Mouse (Mus musculus) stomach, embryonic 16.5 days (tissue): ENCODE results near the gene 2510039O18Rik. TPM values are rescaled to one million over a fixed set of nuclear protein-coding genes. Genes with fewer than 3 reads are reported as not detected.

Experiments
- ATAC-seq: fragments of 200-750 bp; cut with Nextera tagmentation; 2 replicates; pipeline ENCODE4 v1.8.0; 2017; ENCODE audit warnings: moderate number of reproducible peaks, moderate TSS enrichment; ENCODE audit not compliant: insufficient read depth, low FRiP score
- H3K27ac ChIP-seq: fragments of 300-500 bp; sonication (generic); 2 replicates; pipeline ENCODE4 v1.5.1; 2014; ENCODE audit warnings: low read length
- H3K27me3 ChIP-seq: fragments of 300-500 bp; sonication (generic); 2 replicates; pipeline ENCODE4 v1.6.1; 2014; ENCODE audit warnings: low read length, control low read depth, mixed read lengths; ENCODE audit not compliant: control insufficient read depth, insufficient read depth
- H3K36me3 ChIP-seq: fragments of 300-500 bp; sonication (generic); 2 replicates; pipeline ENCODE4 v1.6.1; 2014; ENCODE audit warnings: low read length; ENCODE audit not compliant: control insufficient read depth, insufficient read depth
- H3K4me1 ChIP-seq: fragments of 300-500 bp; sonication (generic); 2 replicates; pipeline ENCODE4 v1.6.1; 2014; ENCODE audit warnings: low read length, control low read depth, mixed read lengths; ENCODE audit not compliant: control insufficient read depth, insufficient read depth
- H3K4me2 ChIP-seq: fragments of 300-500 bp; sonication (generic); 2 replicates; pipeline ENCODE4 v1.6.1; 2014; ENCODE audit warnings: low read depth, low read length, mixed read lengths
- H3K4me3 ChIP-seq: fragments of 300-500 bp; sonication (generic); replicated peaks from 2 replicates; pipeline ENCODE4 v1.5.1; 2014; ENCODE audit warnings: mild to moderate bottlenecking, low read length
- H3K9ac ChIP-seq: fragments of 300-500 bp; sonication (generic); 2 replicates; pipeline ENCODE4 v1.6.1; 2014; ENCODE audit warnings: low read length
- H3K9me3 ChIP-seq: fragments of 300-500 bp; sonication (generic); replicated peaks from 2 replicates; pipeline ENCODE4 v1.6.1; 2016; ENCODE audit warnings: low read length, control low read depth; ENCODE audit not compliant: control insufficient read depth
- WGBS: fragments of 180-500 bp; shearing (Covaris S2); extraction: QIAGEN DNeasy Blood & Tissue Kit; methylation state at CpG from one replicate; pipeline ENCODE4 v1.1.7; 2014; 5-methylcytosine and 5-hydroxymethylcytosine counted together
- polyA plus RNA-seq: library from polyadenylated mRNA; unstranded; fragments of >200 nt; fragmentation: Nextera tagmentation; extraction: Ambion mirVana; gene quantifications from 2 replicates; pipeline ENCODE4 v1.2.1, GENCODE M21; 2015

2510039O18Rik gene
- polyA plus RNA-seq, 1 experiment from 2014 or later, result 7.5 TPM

DNA sequence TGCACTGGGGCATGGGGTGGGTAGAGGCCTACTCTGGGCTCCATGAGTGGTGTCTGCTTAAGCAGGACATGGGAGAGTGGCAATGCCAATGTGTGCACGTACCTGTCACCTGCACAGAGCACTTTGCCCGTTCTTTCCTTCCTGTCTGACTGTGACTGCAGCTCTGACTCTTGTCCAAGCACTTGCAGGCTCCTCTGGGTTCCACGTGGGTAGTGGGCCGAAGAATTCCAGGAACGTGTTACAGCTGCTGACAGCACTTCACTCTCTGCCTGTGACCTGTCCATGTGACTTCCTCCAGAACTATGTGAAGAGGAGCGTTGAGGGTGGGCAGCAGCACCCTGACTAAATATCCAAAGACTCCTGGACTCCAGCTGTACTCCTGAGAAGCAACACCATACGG is 25.0 kb downstream of the 2510039O18Rik start:
- H3K9ac ChIP-seq, result no peak overlapping the region
- H3K36me3 ChIP-seq, result no peaks in the 10 kb centered on the region

DNA sequence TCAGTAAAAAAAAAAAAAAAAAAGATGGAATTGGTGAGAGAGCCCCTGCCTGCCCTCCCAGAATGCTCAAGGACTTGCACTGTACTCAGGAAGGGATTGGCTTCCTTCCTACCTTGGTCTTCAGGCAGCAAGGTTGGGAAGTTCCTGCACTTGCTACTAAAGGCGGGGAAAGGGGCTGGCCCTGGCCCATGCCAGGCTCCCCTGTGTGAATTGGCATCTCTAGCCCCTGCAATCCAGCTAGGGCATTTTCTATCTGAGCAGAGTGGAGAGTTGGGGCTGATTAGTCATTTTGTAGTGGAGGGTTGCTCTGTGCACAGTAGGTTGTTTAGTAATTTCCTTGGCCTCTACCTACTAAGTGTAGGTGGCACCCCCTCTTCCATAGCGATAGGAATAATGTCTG is 28.1 kb downstream of the 2510039O18Rik start:
- H3K4me2 ChIP-seq, result no peak overlapping the region
- H3K36me3 ChIP-seq, result no peaks in the 10 kb centered on the region
- H3K27me3 ChIP-seq, result no peaks in the 10 kb centered on the region
- ATAC-seq, result no peak
- no peak overlapping the region for H3K4me3 ChIP-seq
- 85% methylated on average over 2 of the region's 2 CpGs for WGBS
- H3K9me3 ChIP-seq, result no peaks in the 10 kb centered on the region
- H3K4me1 ChIP-seq, result no peaks in the 10 kb centered on the region
- no peak overlapping the region for H3K9ac ChIP-seq
- H3K27ac ChIP-seq, result no peak overlapping the region

More for the DNA sequence above, 25.0 kb downstream of the 2510039O18Rik start:
- no peak overlapping the region for H3K4me2 ChIP-seq
- no peaks in the 10 kb centered on the region for H3K9me3 ChIP-seq
- no peak for ATAC-seq
- H3K27me3 ChIP-seq, result no peaks in the 10 kb centered on the region
- H3K4me1 ChIP-seq, result no peaks in the 10 kb centered on the region
- no peak overlapping the region for H3K4me3 ChIP-seq
- no peak overlapping the region for H3K27ac ChIP-seq
- WGBS, result 68% methylated on average over 7 of the region's 7 CpGs

DNA sequence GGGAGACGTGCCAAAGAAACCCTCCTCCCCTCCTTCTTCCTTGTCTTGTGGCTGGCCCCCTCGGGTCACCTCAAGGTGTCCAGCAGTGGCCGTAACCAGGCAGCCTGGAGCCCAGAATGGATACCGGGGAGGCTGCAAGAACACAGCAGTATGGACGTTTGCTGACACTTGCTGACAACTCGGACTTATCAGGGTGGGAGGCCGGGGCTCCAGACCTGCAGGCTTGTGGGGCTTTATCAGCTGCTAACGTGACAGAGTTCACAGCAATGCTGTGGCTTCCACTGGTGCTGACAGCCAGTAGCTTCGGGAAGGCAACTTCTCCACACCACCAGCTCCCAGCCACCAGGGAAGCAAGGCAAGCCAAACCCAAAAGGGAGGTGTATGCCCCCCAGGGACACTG is 28.6 kb downstream of the 2510039O18Rik start:
- Histone ChIP-seq H3K4me2 (no peak overlapping the region), H3K9ac (no peak overlapping the region), H3K27me3 (no peaks in the 10 kb centered on the region), H3K27ac (no peak overlapping the region), H3K9me3 (no peaks in the 10 kb centered on the region), H3K36me3 (no peaks in the 10 kb centered on the region), H3K4me3 (no peak overlapping the region), H3K4me1 (no peaks in the 10 kb centered on the region)
- no peak for ATAC-seq
- WGBS, result 35% methylated on average over 9 of the region's 9 CpGs

DNA sequence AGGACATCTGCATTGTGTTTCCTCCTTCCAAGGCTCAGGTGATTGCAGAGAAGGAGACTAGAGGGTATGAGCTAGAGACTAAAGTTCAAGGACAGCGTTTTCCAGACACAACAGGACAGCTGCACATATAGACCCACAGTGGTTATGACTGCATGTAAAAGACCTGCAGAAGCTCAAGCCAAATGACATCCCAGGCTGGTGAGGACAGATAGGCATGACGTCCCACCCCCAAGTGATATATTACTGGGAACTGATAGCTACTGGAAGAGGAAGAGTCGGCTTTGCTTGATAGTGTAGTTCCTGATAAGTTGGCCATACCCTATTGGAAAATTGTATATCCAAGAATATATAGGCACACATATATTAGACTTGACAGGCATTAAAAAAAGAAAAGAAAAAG is 35.5 kb downstream of the 2510039O18Rik start:
- no peak overlapping the region for H3K27ac ChIP-seq
- H3K36me3 ChIP-seq, result no peaks in the 10 kb centered on the region
- H3K9me3 ChIP-seq, result no peaks in the 10 kb centered on the region
- H3K27me3 ChIP-seq, result no peaks in the 10 kb centered on the region
- H3K4me2 ChIP-seq, result no peak overlapping the region
- 65% methylated on average over 3 of the region's 3 CpGs for WGBS
- H3K9ac ChIP-seq, result no peak overlapping the region
- no peaks in the 10 kb centered on the region for H3K4me1 ChIP-seq
- no peak overlapping the region for H3K4me3 ChIP-seq
- ATAC-seq, result no peak

DNA sequence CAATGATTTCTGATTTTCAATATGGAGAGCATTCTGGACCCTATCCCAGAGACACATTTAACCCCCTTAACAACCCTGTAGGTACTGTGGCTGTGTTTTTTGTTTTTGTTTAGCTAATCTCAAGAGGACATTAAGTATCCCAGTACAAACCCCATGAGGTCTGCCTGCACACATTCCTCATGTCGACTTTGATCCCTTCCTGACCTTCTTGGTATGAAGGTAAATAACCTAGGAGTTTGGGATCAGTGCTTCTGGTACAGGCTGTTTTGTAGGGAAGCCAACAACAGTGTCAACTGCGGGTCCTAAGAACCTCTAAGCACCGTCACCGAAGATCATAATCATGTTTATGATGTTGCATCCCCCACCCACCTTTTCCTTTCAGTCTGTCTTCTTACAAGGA is 37.0 kb downstream of the 2510039O18Rik start:
- Histone ChIP-seq H3K4me3 (no peak overlapping the region), H3K36me3 (no peaks in the 10 kb centered on the region), H3K9ac (no peak overlapping the region), H3K4me2 (no peak overlapping the region), H3K27me3 (no peaks in the 10 kb centered on the region), H3K9me3 (no peaks in the 10 kb centered on the region), H3K27ac (no peak overlapping the region), H3K4me1 (no peaks in the 10 kb centered on the region)
- ATAC-seq, result no peak
- 77% methylated on average over 4 of the region's 4 CpGs for WGBS

DNA sequence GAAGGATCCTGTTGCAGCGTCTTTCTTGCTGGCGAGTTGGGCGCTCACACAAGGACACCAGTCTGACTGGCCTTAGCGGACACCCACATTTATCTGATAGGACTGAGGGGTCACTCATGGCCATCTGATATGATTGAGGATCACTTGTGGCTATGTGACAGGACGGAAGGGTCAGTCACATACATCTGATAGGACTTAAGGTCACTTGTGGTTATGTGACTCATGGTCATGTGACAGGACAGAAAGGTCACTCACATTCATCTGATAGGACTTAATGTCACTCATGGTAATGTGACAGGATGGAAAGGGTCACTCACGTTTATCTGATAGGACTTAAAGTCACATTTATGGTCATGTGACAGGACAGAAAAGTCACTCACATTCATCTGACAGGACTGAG is 37.7 kb downstream of the 2510039O18Rik start:
- Histone ChIP-seq H3K9ac (no peak overlapping the region), H3K36me3 (no peaks in the 10 kb centered on the region), H3K27ac (no peak overlapping the region), H3K4me2 (no peak overlapping the region), H3K4me1 (no peaks in the 10 kb centered on the region), H3K27me3 (no peaks in the 10 kb centered on the region), H3K9me3 (no peaks in the 10 kb centered on the region), H3K4me3 (no peak overlapping the region)
- no peak for ATAC-seq
- 90% methylated on average over 6 of the region's 6 CpGs for WGBS

DNA sequence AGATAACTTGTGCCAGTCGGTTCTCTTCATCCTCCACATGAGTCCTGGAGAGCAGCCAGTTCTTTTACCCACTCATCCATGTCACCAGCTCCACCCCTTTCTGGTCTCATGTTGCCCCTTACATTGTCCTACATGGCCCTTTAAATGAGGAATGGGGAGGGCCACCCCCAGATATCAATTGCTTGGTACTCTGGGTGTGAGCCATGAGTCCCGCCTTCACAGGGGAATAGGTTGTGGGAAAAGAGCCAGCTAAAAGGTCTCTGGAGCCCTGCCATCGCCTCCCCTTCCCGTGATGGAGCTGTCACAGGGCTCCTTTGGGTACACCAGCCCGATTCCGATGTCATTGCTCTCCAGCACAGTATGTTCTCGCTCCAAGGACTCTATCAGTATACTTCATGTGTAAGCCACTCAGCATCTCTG is 38.8 kb downstream of the 2510039O18Rik start:
- 78% methylated on average over 7 of the region's 7 CpGs for WGBS
- no peak for ATAC-seq
- H3K9me3 ChIP-seq, result no peaks in the 10 kb centered on the region

DNA sequence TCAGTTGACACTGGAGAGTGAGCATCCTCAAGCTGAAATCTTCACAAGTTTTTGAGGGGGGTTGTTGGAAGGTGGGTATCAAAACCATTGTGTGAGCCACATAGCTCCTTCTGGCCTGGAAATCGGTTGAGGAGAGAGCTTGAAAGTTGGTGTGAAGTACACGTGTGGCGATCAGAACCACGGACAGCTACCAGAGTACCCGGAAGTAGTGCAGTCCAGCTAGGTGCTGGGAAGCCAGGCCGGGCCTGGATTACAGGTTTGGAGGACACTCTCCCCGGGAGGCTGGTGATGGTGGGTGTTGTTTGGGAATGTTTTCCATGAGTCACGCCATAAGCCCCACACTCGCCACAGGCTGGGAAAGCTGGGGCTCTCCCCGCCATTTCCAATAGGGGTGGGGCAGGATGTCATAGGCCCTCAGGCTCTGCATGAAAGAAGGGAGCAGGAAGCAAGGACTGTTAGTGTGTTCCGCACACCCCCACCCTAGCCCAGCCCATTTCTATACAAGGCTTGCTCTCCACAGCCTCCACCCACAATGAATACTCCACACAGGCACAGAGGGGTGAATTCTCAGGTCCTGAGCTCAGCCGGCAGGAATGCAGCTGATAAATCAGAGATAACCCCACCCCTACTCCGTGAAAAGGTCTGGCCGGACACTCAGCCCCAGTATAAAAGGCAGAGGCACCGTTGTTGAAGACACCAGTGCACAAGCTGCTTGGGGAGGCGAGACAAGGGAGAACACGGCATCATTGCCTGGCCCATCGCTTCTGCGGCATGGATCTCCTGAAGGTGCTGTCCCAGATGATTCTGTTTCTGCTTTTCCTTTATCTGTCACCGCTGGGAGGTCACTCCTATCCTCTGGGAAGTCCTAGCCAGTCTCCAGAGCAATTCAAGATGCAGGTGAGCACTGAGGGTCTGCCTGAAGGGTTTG is 44.8 kb downstream of the 2510039O18Rik start, which contains the start of gene Nppb:
Gene Nppb (plus strand): TSS at position 584 of the 928 bp plus-strand sequence.
- no peaks in the 10 kb centered on the region for H3K9me3 ChIP-seq
- H3K27me3 ChIP-seq, result no peaks in the 10 kb centered on the region
- H3K36me3 ChIP-seq, result no peaks in the 10 kb centered on the region
- H3K9ac ChIP-seq, result no peak within 1 kb of the TSS
- WGBS, result 26% methylated on average over 20 of the region's 20 CpGs
- H3K4me3 ChIP-seq, result no peak within 1 kb of the TSS
- 0 out of 2 replicates have a peak within 1 kb of the TSS, but pooled peaks have one; percentile 21 for H3K4me2 ChIP-seq
- 0 out of 2 replicates have a peak, but pooled peaks cover 3% of the 10 kb centered on the region for H3K4me1 ChIP-seq
- ATAC-seq, result peak; percentile 29; the same call in 1 of the 2 replicates
- no peak within 1 kb of the TSS for H3K27ac ChIP-seq

More for the DNA sequence above, 38.8 kb downstream of the 2510039O18Rik start:
- Histone ChIP-seq H3K4me2 (no peak overlapping the region), H3K27ac (no peak overlapping the region), H3K27me3 (no peaks in the 10 kb centered on the region), H3K36me3 (no peaks in the 10 kb centered on the region), H3K4me3 (no peak overlapping the region), H3K4me1 (no peaks in the 10 kb centered on the region), H3K9ac (no peak overlapping the region)

DNA sequence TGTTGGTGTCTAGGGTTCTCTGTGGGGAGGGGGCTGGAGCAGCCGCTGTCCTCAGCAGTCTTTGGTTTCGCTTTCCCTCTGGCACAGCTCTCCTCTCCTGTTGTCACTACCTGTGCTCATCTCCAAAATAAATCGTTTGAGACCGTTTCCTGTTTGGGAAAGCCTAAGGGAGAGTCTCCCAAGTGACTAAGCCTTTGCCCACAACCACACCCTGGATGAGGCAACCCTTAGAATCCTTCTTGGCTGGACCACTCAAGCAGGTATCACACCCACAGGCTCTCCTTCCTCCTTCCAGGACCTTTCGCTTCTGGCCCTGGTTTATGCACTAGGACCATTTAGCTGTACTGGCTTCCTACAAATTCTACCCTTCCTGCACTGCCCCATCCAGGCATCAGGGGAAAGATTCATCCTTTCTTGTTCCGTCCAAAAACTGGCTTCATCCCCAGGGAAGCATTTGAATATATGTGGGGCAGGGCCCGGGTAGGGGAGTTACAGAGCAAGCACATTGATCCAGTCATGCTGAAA is 52.9 kb downstream of the 2510039O18Rik start:
- H3K4me2 ChIP-seq, result no peak overlapping the region
- no peak overlapping the region for H3K27ac ChIP-seq
- no peaks in the 10 kb centered on the region for H3K36me3 ChIP-seq
- 55% methylated on average over 7 of the region's 7 CpGs for WGBS
- no peaks in the 10 kb centered on the region for H3K4me1 ChIP-seq
- H3K9ac ChIP-seq, result no peak overlapping the region
- ATAC-seq, result no peak
- no peaks in the 10 kb centered on the region for H3K27me3 ChIP-seq
- H3K4me3 ChIP-seq, result no peak overlapping the region
- H3K9me3 ChIP-seq, result no peaks in the 10 kb centered on the region
